Mouse (Mus musculus) embryo, embryonic 9.5 days (tissue): ENCODE data around the gene Siglech.
A peak's percentile ranks its signal among the peaks of the same experiment; 100 is the strongest.
"Not testable (repeated sequence)": the region's sequence is repeated elsewhere in the genome, so short reads cannot be mapped to it uniquely, and the experiment has no call there.

Experiments
- DNase-seq: peaks from one replicate; pipeline ENCODE4 v3.0.0-alpha.2; 2017; ENCODE audit errors: extremely low spot score

Siglech gene

DNA sequence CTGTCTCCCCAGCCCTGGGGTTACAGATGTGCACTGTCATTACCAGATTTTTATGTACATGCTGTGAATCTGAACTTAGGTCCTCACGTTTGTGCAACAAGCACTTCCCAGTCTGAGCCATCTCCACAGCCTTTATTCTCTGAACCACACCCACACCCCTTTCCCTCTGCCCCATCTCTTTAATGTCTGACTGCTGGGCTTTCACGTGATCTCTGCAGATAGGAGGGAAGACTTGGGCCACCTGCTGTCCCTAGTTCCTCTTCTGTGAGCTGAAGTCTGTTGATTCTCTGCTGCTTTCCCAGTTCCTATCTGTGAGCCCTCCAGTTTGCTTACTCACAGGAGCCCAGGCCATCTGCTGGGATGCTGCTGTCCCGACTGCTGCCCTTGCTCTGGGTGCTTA, at the start of gene Siglech:
Gene Siglech (plus strand): TSS at position 253 of the 400 bp plus-strand sequence.
- no peak for DNase-seq

DNA sequence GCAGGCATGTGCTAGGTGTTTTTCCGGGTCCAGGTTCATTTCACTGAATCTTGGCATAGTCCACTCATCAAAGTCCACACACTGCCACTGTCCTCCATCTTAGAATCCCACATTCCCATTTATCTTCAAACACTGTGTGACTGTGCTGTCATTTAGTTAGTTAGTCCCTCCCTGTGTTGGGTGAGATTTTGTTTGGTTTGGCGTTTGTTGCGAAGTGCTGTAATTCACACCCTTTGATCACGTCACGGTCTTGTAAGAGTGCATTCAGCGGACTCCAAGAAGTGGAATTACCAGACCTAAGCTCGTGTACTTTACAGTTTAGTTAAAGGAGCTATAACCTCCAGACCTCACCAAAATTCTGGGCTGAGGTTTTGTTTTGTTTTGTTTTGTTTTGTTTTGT, 45.3 kb upstream of the Siglech start:
- DNase-seq: no peak

DNA sequence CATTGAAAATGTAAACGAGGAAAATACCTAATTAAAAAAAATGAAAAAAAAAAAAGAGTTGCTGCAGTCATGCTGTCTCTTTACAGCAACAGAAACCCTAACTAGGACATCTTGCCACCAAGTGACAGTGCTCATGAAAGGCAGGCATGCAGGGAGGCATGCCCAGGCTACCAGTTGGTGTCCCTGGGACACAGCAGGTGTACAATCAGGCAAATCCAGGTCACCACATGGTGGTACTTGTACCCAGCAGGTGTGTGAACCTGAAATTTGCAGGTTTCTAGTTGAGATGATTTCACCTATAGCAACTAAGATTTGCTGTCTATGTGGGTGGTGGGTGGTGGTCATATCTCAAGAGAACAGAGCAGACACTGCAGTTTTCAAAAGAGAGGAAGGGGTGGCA, 39.1 kb upstream of the Siglech start:
- no peak for DNase-seq

DNA sequence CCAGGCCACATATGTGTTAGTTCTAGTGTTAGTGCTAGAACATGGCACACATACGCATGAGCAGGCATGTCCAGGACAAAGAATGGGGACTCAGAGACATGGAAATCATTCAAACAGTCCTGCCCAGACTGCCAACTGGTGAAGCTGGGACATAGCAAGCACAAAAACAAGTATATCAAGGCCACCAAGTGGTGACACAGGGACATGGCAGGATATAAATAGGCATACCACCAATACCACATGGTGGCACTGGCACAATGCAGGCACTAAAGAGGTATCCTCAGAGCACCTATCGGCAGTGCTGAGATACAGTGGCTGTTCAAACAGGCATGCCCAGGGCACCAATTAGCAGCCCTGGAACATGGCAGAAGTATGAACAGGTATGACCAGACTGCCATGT, 33.5 kb upstream of the Siglech start:
- no peak for DNase-seq

DNA sequence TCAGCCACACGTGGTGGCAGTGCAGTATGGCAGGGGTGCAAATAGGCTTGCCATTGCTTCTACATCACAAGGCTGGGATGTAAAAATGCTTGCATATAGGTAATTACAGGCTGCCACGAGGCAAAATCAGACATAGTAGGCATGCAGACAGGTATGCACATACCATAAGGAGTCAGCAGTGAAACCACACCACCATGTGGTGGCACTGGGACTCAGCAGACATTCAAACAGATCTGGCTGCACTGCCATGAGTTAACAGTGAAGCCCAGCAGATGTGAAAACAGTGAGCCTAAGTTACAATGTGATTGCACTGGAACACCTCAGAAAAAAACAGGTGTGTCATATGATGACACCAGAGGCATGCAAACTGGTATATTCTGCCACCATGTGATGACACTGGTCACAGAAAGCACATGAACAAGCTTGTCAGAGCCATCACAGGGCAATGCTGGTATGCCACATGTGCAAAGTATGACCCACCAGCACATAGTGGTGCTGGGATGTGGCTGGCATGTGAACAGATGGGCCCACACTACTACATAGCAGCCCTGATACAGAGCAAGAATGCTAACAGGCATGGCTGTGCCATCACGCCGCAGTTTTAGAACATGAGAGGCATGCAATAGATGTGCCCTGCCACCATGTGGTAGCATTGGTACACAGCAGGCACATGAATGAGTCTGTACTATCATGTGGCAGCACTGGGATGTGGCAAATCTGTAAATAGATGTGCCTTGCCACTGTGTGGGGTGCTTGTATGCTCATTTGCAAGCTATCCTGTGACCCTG, 30.7 kb upstream of the Siglech start:
- no peak for DNase-seq

DNA sequence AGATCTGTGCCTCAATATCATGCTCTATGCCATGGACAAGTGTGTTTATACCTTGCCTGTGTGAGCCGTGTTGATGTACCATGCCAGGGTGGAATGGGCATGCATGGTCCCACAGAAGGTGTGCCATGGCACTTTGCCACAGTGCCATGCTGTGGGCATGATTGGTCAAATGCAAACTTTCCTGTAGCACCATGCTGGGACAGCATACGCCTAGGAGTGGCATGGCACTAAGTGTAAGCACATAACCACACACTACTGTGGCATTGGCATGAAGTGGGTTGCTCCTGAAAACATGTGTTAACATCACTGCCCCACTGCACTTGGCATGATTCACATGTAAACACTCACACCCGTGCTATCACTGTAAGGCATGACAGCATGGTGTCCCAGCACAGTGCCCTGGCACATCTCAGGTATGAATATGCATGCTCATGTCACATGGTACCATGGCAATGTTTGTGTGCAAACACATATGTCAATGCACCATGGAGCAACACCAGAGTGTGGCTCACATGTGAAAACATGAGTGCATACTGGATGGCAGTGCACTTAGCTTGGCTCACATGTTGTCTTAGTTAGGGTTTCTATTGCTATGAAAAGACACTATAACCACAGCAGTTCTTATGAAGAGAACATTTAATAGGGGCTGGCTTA, 24.2 kb upstream of the Siglech start:
- no peak for DNase-seq

DNA sequence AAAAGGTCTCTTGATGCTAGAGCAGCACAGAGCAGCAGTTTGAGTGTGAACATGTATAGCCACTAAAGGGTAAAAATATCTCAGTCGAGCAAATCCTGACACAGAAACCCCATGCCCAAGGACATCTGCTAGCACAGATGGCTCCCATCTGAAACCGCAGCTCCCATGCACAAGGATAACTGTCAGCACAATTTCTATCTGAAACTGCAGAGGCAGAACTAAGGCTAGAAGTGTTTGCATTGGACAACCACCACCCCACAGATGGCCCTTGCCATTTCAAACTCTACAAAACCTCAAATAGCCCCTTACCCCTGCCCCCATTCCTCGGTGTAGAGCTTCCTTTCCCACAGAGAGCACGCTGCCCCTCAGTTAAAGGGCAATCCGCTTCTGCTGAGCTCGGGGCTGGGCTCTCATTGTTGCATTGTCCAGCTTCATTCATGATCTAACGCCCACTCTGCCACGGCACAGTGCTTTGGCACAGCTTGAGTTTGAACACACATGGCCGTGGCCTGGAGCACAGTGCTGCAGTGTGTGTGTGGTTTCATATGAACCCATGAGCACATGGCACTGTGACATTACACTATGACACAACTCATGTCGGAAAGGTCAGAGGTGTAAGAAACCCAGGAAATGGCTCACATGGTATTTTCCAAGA, 23.3 kb upstream of the Siglech start:
- DNase-seq: no peak

DNA sequence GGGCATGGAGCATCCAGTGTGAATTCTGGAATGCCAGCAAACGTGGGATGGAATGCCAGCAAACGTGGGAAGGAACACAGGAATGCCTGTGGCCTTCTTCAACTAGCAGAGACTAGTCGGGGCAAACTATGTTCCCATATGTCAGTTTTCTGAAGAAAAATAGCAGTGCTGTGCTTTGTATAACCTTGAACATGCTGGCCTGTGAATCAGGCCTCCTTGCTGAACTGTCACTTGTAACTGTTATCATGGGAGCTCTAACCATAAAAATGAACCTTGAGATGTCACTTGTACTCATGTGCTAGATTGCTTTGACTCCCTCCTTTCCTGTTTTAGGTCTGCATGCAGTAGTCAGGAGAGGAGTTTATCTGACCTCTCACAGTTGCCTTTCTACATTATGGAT, 17.1 kb upstream of the Siglech start:
- no peak for DNase-seq

DNA sequence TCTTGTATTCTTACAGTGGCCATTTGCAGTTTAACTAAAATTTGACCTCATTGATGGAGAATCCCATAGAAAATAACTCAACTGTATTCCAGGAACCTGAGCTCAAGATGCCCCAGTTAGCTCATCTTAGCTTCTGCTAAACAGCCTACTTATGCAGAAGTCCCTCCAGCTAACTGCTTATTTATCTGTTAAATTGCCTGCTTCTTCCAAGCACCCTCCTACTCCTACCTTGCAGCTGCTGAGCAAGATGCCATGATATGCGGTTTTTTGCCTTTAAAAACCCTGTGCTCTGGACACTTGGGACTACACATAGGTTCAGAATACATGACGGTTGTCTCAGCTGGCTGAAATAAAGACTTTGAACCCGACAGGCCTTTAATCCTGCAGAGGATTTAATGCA, 8.6 kb upstream of the Siglech start:
- DNase-seq: no peak

DNA sequence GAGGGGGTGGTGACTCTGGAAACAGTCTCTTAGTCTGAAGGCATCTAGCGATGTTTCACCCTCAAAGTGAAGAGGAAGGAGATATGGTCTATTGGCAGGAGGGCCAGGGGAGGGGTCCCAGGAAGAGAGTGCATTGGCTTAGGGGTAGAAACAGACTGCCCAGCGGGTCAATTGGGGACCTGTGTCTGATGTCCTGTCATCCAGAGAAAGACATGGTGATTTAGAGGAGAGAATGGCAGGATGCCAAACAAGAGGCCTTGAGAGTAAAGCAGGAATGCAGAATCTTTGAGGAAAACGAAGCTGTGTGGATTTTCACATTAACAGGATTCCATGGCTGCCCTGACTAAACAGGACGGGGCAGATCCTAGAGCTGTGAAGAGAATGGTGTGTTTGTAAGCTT, 12.0 kb downstream of the Siglech start:
- DNase-seq: no peak

DNA sequence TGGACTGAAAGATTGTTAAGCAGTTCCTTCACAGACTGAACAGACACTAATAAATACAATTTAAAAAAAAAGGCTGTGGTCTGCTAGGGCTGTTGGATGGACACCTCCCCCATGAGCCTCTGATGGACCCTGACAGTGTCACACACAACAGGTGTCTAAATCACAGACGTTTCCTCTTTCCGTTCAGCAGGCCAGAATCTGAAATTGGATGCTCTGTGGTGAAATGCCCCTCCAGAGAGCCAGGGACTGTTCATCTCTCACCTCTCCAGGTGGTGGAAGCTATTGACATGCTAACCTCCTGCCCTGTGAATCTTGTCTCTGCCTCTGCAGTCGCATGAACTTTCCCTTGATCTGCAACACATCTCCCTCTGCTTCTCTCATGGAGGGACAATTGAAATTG, 14.5 kb downstream of the Siglech start:
- no peak for DNase-seq

DNA sequence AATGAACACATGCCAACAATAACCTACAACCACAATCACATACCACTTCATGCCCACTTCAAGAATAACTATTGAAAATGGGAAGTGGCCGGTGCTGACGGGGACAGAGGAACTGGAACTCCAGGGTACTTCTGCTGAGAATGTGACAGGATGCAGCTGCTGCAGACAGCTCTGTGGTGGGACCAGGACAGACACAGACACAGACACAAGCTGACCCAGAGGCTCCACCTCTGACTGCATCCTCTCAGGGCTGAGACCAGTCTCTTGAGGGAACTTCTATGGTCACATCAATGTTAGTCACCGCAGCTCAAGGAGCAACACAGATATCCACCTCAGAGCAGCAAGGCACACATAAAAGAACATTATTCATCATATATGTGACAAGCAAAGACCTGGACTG, 16.6 kb downstream of the Siglech start:
- no peak for DNase-seq

DNA sequence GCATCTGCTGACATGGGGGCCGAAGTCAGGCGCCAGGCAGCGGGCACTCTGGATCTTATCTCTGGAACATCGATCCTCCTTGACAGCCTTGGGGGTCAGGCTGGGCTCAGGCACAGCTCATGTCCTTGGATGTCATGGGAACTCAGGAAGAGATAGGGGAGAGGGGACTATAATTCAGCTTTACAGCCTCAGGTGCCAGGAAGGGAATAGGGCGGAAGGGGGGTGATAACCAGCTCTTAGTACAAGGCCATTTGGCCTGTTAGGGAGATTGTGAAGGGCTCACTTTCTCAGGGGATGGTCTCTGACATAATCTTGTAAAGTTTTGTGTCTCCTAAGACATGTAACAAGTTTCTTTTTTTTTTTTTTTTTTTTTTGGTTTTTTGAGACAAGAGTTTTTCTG, 22.6 kb downstream of the Siglech start:
- DNase-seq: not testable (repeated sequence)

DNA sequence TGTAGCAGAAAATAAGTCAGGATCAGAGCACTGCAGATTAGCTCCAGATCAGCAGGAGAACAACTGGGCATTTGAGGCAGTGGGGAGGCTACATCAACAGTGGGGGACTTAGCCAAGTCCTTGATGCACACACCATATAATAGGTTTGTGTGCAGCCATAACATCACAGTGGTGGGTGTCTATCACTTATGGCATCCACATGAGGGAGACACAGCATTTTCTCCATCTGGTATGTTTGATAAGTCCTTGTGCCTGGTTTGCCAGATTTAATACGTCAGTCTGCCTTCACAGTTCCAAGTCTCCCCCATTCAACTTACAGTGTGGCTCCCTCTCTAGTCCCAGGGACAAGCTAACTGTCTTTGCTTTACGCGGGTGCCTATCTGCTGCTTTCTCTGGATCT, 24.3 kb downstream of the Siglech start:
- no peak for DNase-seq

DNA sequence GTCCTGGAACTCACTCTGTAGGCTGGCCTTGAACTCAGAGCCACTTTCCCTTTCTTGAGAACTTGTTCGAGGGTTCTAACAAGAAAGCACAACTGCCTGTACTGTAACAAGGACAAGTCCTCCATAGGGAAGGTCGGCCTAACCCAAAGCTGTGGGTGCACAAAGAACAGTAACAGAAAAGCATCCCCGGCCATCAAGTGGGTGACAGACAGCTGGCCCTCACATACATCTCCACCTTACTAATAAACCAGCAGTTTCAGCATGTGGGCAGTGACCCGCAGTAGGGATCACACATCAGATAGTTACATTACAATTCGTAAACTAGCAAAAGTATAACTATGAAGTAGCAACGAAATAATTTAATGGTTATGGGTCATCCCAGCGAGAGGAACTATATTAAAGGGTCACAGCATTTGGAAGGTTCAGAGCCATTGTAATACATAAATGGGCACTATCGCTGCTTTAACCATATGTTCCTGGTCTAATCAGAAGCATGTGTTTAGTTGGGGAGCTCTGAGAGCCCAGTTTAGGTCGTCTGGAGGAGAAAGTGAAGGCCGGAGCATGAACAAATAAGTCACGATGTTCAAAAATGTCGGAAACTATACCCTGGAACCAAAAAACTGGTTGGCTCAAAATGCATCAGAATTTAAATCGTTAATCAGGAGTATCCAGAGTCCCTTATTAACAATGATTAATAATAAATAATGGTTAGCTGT, 25.4 kb downstream of the Siglech start:
- peak; percentile 7 for DNase-seq

DNA sequence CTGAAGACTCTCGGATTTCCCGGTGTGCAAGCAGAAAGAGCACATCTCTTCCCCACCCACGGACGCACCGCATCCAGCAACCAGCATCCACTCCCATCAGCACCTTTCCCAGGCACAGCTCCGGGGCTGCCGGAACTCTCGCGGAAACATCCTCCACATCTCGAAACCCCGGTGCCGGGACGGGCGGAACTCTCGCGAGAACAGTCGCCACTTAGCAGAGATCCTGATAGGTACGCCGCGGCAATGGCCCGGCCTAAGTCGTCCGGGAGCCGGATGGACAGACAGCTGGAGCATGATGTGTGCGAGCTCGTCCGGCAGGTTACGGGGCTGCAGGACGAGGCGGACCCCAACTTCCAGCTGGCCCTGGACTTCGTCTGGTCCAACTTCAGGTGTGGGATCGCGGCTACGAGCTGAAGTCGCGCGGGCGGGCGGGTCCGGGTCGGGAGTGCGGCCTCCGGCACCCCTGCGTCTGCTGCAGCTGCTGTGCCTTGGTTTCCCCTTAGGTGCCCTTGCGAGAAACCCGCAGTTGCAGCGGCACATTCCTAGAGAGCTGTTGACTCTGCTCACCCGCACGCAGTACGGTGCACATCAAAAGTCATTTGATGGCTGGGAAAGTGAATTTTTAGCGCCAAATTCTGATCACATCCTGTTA, 26.1 kb downstream of the Siglech start, which contains the start of gene Tubgcp5:
Gene Tubgcp5 (plus strand): TSS at position 203 of the 652 bp plus-strand sequence.
- peak; percentile 96 for DNase-seq

DNA sequence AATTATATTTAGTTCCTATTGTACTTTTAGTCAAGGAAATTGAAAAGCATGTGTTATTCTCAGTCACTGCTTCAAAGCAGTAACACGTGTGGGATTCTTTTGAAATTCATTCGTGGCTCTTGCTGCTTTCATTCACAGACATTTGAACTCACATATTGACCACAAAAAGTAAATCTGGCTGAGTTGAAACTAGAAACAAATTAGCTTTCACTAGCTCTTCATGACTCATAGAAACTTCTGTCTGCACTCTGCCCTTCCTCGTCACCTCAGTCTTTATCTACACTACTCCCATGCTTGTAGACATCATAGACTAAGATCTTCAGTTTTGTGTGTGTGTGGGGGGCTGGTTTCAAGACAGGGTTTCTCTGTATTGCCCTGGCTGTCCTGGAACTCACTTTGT, 32.0 kb downstream of the Siglech start:
- DNase-seq: no peak

DNA sequence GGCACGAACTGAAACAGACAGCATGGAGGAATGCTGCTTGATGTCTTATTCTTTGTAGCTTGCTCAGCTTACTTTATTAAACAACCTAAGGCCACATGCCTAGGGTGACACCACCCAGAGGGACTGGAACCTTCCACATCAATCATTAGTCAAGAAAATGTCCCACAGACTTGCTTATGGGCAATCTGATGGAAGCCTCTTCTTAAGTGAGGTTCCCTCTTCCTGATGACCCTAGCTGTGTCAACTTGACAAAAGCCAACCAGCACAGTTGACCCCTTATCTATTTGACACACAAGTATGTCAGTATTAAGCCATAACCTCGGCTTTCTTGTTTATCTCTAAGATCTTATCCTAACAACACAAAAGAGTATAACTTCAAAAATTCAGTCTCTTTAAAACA, 42.0 kb downstream of the Siglech start:
- no peak for DNase-seq

DNA sequence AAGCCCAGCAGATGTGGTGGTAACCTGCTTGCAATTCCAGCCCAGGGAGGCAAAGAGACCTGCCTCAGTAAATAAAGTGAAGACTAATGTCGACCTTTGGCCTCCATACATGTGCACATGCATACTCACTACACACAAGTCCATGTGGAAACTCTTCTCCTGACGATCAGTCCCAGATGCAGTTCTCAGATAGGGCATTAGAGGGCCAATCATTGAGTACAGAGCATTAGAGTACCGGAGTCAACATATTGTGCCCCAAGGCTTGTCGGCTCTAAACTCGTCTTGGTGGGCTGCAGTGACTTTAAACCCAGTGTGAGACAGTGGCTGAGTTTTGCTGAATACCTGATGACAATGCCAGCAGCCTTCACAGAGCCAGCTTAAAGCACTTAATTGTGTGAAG, 56.5 kb downstream of the Siglech start:
- no peak for DNase-seq

DNA sequence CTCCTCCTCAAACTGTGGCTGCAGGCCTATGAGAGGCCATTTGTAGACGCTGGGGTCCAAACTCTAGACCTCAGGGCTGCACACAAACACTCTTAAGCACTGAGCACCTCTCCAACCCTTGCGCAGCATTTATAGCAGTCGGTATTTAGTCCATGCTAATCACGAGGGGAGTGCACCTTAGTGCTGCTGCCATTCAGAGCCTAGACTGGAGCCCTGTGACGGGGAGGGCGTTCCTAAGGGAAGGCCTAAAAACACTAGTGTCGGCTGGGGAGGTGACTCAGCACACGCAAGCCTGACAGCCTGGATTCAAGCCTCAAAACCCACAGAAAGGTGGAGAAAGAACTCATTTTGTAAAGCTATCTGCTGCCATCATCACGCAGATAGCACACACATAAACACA, 59.6 kb downstream of the Siglech start:
- DNase-seq: no peak
